Mouse (Mus musculus): ENCODE results near the gene Trappc13. TPM values are rescaled to one million over a fixed set of nuclear protein-coding genes. Genes with fewer than 3 reads are reported as not detected.

The Trappc13 gene
- 39.6 and 43.4 TPM in 2 replicates for polyA plus RNA-seq (2015; fragmentation: Nextera tagmentation; extraction: Ambion mirVana)

GRCm38 (mm10) chr13:104177796-104178649 lies at the start of gene Trappc13:
Trappc13 (minus strand) TSS chr13:104178469.

GRCm38 (mm10) chr13:104178650-104179121 lies 417 bp upstream of the Trappc13 start, which contains the start of gene Trim23:
Trim23 (plus strand) TSS chr13:104178797.

GRCm38 (mm10) chr13:104109288-104109815 lies 68.9 kb downstream of the Trappc13 start, which contains the start of the genes Nln and Sgtb:
Nln (minus strand) TSS chr13:104109614.
Sgtb (plus strand) TSS chr13:104109741.

Other genes with a start within 250 kb of the Trappc13 start
- gene Nln, start 68.9 kb downstream of the Trappc13 start, polyA plus RNA-seq (2015; fragmentation: Nextera tagmentation; extraction: Ambion mirVana) = 9.8 and 11.4 TPM in 2 replicates
- 1.8 and 2.1 TPM in 2 replicates for gene Sgtb, start 68.7 kb downstream of the Trappc13 start, polyA plus RNA-seq (2015; fragmentation: Nextera tagmentation; extraction: Ambion mirVana)
- 11.2 and 11.6 TPM in 2 replicates for gene Trim23, start 328 bp upstream of the Trappc13 start, polyA plus RNA-seq (2015; fragmentation: Nextera tagmentation; extraction: Ambion mirVana)
- 20.5 and 26.3 TPM in 2 replicates for gene Cenpk, start 50.1 kb upstream of the Trappc13 start, polyA plus RNA-seq (2015; fragmentation: Nextera tagmentation; extraction: Ambion mirVana)
- gene Ppwd1, start 50.4 kb upstream of the Trappc13 start, polyA plus RNA-seq (2015; fragmentation: Nextera tagmentation; extraction: Ambion mirVana) = 5.9 and 7.1 TPM in 2 replicates
- gene Adamts6, start 109.4 kb upstream of the Trappc13 start, polyA plus RNA-seq (2015; fragmentation: Nextera tagmentation; extraction: Ambion mirVana) = 2.9 and 3.0 TPM in 2 replicates